Mouse (Mus musculus): ENCODE measurements around the gene Gmpr. TPM values are rescaled to one million over a fixed set of nuclear protein-coding genes. Genes with fewer than 3 reads are reported as not detected.
"Not testable (repeated sequence)": the region's sequence is repeated elsewhere in the genome, so short reads cannot be mapped to it uniquely, and the experiment has no call there.

The Gmpr gene
- polyA plus RNA-seq, 1 experiment from 2014 or later, result 39.3 TPM

DNA sequence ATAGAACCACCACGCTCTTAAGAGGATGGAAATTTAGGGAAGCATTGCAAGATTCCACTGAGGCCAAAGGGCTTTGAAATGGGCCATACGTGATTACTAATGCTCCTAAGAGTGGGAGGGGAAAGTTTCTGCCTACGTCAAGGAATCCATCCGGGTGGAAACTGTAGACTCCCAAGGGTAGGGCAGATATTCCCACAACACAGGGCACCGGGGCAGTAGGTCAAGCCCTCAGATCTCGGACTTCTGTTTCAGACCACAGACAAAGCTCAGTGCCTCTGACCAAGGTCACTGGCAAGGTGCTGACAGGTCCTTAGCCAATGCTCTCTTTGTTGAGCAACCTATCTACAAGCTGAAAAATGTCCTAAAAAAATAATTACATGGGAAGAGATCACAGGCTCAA is 27.3 kb upstream of the Gmpr start:
- H3K4me1 ChIP-seq, result no peaks in the 10 kb centered on the region
- H3K27me3 ChIP-seq, result no peaks in the 10 kb centered on the region
- no peak overlapping the region for H3K9ac ChIP-seq
- ATAC-seq (ENCODE audit: insufficient number of reproducible peaks, low FRiP score, low TSS enrichment, low read depth), result no peak
- no peaks in the 10 kb centered on the region for H3K9me3 ChIP-seq (replicated peaks)
- H3K4me3 ChIP-seq (replicated peaks), result no peak overlapping the region
- no peak overlapping the region for H3K4me2 ChIP-seq (replicated peaks)
- 59% methylated on average over 6 of the region's 6 CpGs for WGBS
- no peaks in the 10 kb centered on the region for H3K36me3 ChIP-seq
- no peak overlapping the region for H3K27ac ChIP-seq (replicated peaks)

DNA sequence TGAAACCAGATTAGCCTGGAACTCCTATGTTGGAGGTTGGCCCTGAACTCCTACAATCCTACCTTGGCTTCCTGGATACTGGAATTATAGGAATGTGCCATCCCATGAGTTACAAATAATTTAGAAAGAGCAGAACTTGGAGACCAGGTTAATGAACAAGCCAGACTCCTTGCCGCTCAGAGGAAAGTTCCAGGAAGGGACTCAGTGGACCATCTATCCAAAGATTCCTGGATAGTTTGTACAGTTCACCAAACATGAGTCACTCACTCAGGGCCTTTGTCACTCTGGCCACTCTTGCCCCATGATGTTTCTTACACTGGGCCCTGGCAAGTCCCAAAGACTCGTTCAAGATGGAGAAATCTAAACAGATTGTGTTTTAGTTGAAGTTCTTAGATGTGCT is 24.0 kb upstream of the Gmpr start:
- H3K27ac ChIP-seq (replicated peaks), result no peak overlapping the region
- 93% methylated on average over 2 of the region's 2 CpGs for WGBS
- no peak for ATAC-seq (ENCODE audit: insufficient number of reproducible peaks, low FRiP score, low TSS enrichment, low read depth)
- H3K36me3 ChIP-seq, result no peaks in the 10 kb centered on the region
- no peaks in the 10 kb centered on the region for H3K4me1 ChIP-seq
- no peaks in the 10 kb centered on the region for H3K27me3 ChIP-seq
- H3K9me3 ChIP-seq (replicated peaks), result no peaks in the 10 kb centered on the region
- no peak overlapping the region for H3K9ac ChIP-seq
- H3K4me2 ChIP-seq (replicated peaks), result no peak overlapping the region
- H3K4me3 ChIP-seq (replicated peaks), result no peak overlapping the region

DNA sequence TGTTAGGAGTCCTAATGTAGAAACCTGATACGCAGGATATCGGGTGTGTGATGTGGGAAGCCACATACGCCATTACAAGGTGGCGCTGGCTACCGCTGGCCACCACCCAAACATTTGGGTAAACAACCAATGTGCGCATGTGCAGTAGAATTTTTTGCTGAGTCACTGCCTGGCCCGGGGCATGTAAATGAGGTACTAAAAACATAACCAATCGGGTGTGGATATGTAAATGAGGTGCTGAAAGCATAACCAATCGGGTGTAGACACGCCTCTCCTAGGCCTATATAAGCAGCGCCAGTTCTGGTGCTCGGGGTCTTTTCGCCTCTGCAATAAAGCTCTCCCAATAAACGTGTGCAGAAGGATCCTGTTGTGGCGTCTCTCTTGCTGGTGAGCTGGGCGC is 23.3 kb upstream of the Gmpr start:
- H3K27me3 ChIP-seq; H3K9ac ChIP-seq; H3K4me2 ChIP-seq (replicated peaks); H3K36me3 ChIP-seq; ATAC-seq (ENCODE audit: insufficient number of reproducible peaks, low FRiP score, low TSS enrichment, low read depth); H3K9me3 ChIP-seq (replicated peaks); H3K27ac ChIP-seq (replicated peaks); H3K4me3 ChIP-seq (replicated peaks); H3K4me1 ChIP-seq: not testable (repeated sequence)
- WGBS, result 94% methylated on average over 16 of the region's 16 CpGs

DNA sequence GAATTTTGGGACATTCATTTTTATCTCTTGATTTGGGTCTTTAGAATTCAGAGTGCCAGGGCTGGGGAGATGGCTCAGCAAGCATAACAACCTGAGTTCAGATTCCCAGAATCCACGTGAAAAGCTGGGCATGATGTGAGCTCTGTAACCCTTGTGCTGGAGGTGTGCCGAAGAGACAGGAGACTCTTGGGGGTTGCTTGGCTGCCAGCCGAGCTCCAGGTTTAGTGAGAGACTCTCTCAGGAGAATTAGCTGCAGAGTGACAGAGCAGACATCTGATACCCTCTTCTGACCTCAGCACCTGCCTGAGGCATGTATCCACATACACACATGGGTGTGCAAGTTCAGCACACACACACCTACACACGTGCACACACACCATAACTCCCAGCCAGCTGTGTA is 21.6 kb upstream of the Gmpr start:
- Histone ChIP-seq H3K9me3 (replicated peaks) (no peaks in the 10 kb centered on the region), H3K9ac (no peak overlapping the region), H3K4me2 (replicated peaks) (no peak overlapping the region), H3K27me3 (no peaks in the 10 kb centered on the region), H3K4me1 (no peaks in the 10 kb centered on the region), H3K4me3 (replicated peaks) (no peak overlapping the region), H3K27ac (replicated peaks) (no peak overlapping the region), H3K36me3 (no peaks in the 10 kb centered on the region)
- 0 out of 2 replicates have a peak, but pooled peaks have one; percentile 15 for ATAC-seq (ENCODE audit: insufficient number of reproducible peaks, low FRiP score, low TSS enrichment, low read depth)
- WGBS, result 47% methylated on average over 4 of the region's 4 CpGs

DNA sequence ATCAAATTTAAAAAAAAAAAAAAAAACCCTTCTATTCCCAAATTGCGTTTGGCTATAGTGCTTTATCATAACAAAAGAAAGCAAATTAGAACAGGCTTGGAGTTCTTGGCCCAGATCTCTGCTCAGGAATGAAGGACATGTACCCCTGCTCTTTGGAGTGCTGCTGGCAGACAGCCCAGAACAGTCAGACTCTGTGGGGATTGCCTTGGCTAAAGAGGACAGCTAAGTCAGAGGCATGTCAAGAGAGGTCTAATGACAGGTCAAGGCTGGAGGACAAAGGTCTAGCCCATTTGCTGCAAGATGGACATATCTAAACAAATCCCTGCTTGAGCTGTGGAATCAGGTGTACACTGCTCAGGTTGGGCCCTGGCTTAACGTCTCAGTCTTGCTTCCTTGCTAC is 20.6 kb upstream of the Gmpr start:
- no peaks in the 10 kb centered on the region for H3K4me1 ChIP-seq
- no peak for ATAC-seq (ENCODE audit: insufficient number of reproducible peaks, low FRiP score, low TSS enrichment, low read depth)
- H3K4me2 ChIP-seq (replicated peaks), result no peak overlapping the region
- H3K9ac ChIP-seq, result no peak overlapping the region
- WGBS, result 47% methylated on average over 2 of the region's 2 CpGs
- no peaks in the 10 kb centered on the region for H3K36me3 ChIP-seq
- H3K27ac ChIP-seq (replicated peaks), result no peak overlapping the region
- H3K4me3 ChIP-seq (replicated peaks), result no peak overlapping the region
- no peaks in the 10 kb centered on the region for H3K27me3 ChIP-seq
- no peaks in the 10 kb centered on the region for H3K9me3 ChIP-seq (replicated peaks)

DNA sequence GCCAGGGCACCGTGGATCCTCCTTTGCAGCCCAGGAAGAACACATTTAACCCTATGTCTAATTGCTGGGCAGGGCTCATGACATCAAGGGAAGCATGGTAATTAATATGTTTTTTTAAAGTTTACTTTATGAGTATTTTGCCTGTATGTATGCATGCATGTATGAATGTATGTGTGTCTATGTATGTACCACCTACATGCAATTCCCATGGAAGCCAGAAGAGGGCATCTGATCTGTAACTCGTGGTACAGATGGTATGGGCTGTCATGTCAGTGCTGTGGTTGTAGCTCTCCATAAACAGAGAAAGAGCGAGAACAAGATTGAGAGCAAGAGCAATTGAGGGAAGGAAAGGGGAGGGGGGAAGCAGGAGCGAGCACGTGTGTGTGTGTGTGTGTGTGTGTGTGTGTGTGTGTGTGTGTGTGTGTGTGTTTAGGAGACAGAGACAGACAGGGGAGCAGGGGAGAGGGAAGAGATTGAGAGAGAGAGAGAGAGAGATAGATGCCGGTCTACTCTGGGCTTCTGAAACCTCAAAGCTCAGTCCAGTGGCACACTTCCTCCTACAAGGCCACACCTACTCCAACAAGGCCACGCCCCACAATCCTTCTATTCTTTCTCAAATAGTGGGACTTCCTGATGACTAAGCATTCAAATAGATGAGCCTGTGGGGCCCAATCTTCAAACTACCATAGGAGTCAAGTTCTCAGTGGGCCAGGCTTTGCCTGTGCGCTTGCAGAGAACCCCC is 15.1 kb upstream of the Gmpr start:
- Histone ChIP-seq H3K27ac (replicated peaks) (no peak overlapping the region), H3K4me1 (no peaks in the 10 kb centered on the region), H3K36me3 (no peaks in the 10 kb centered on the region), H3K9me3 (replicated peaks) (no peaks in the 10 kb centered on the region), H3K27me3 (no peaks in the 10 kb centered on the region), H3K4me3 (replicated peaks) (no peak overlapping the region), H3K9ac (no peak overlapping the region), H3K4me2 (replicated peaks) (no peak overlapping the region)
- no peak for ATAC-seq (ENCODE audit: insufficient number of reproducible peaks, low FRiP score, low TSS enrichment, low read depth)
- WGBS, result 79% methylated on average over 8 of the region's 8 CpGs

DNA sequence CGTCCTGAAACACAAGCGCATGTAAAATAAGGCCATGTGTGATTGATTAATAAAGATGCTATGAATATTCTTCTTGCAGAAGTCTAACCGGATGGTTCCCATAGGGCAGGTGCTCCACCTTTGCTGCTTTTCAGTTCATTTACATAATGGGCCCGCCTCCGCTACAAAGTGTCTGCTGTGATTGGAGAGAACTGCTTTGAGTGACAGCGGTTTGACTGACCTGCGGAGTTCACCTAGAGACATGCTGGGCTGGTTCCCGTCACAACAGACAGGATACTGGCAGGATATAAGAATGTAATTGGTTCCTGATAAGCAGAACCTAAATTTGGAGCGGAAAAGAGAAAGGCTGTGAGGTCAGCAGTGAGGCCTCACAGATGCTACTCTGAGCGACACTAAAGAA is 13.4 kb upstream of the Gmpr start:
- H3K4me3 ChIP-seq (replicated peaks), result no peak overlapping the region
- no peak overlapping the region for H3K27ac ChIP-seq (replicated peaks)
- no peaks in the 10 kb centered on the region for H3K4me1 ChIP-seq
- H3K9me3 ChIP-seq (replicated peaks), result no peaks in the 10 kb centered on the region
- H3K4me2 ChIP-seq (replicated peaks), result no peak overlapping the region
- ATAC-seq (ENCODE audit: insufficient number of reproducible peaks, low FRiP score, low TSS enrichment, low read depth), result no peak
- no peaks in the 10 kb centered on the region for H3K27me3 ChIP-seq
- 41% methylated on average over 10 of the region's 10 CpGs for WGBS
- H3K9ac ChIP-seq, result no peak overlapping the region
- no peaks in the 10 kb centered on the region for H3K36me3 ChIP-seq

DNA sequence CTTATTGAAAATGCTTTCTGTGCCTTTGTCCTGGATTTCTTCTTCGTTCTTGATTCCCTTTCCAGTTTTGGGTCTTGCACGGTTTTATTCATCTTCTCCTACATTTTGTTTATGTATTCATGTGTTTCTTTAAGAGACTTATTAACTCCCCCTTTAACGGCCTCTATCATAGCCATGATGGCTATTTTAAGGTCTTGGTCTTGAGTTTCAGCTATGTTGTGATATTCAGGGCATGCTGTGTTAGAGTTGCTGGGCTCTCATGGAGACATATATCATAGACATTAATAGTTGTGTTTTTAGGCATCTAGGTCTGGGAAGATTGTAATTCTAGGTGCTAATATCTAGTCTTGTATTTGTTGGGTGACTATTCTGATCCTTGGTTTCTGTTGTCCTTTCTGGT is 8.6 kb upstream of the Gmpr start:
- H3K4me3 ChIP-seq (replicated peaks), result no peak overlapping the region
- no peak for ATAC-seq (ENCODE audit: insufficient number of reproducible peaks, low FRiP score, low TSS enrichment, low read depth)
- H3K36me3 ChIP-seq, result no peaks in the 10 kb centered on the region
- WGBS, result 80% methylated on average over 3 of the region's 3 CpGs
- H3K4me2 ChIP-seq (replicated peaks), result no peak overlapping the region
- H3K27me3 ChIP-seq, result no peaks in the 10 kb centered on the region
- no peak overlapping the region for H3K9ac ChIP-seq
- no peaks in the 10 kb centered on the region for H3K4me1 ChIP-seq
- no peaks in the 10 kb centered on the region for H3K9me3 ChIP-seq (replicated peaks)
- H3K27ac ChIP-seq (replicated peaks), result no peak overlapping the region

DNA sequence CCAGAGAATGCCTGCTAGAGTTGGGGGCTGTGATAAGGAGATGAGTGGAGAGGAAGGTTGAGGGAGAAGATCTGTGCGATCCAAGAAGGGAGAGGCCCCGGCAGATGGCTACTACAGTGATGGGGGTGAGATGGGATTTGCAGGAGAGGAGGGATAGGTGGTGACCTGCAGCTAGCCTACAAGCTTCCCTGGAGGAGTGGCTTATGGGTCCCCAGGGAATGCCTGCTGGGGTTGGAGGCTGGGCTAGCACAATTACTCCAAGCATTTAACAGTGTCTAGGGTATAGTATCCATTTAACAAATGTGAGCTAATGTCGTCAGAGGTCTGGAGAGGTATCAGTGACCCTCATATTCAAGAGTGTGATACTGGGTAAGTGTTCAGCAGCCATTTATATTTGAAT is 7.9 kb upstream of the Gmpr start:
- H3K4me3 ChIP-seq (replicated peaks), result no peak overlapping the region
- H3K27ac ChIP-seq (replicated peaks), result no peak overlapping the region
- no peak overlapping the region for H3K9ac ChIP-seq
- no peaks in the 10 kb centered on the region for H3K9me3 ChIP-seq (replicated peaks)
- no peak overlapping the region for H3K4me2 ChIP-seq (replicated peaks)
- no peaks in the 10 kb centered on the region for H3K36me3 ChIP-seq
- ATAC-seq (ENCODE audit: insufficient number of reproducible peaks, low FRiP score, low TSS enrichment, low read depth), result no peak
- H3K27me3 ChIP-seq, result no peaks in the 10 kb centered on the region
- no peaks in the 10 kb centered on the region for H3K4me1 ChIP-seq
- 92% methylated on average over 3 of the region's 3 CpGs for WGBS

DNA sequence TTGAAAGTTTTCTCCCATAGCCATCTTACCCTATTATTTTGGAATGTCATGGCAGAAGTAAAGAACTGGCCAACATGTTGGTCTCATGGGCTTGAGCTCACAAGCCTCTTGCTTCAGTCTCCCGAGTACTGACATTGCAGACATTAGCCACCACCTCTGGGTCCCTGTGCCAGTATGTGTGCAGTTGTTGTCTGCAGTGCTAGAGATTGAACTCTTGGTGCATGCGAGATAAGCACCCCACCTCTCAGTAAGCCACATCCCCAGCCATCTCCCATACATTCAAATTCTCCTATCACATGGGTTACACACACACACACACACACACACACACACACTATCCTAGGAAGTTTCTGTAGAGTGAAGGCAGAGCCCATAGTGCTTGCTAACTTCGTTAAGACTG is 7.3 kb upstream of the Gmpr start:
- ATAC-seq (ENCODE audit: insufficient number of reproducible peaks, low FRiP score, low TSS enrichment, low read depth), result no peak
- no peaks in the 10 kb centered on the region for H3K36me3 ChIP-seq
- H3K4me3 ChIP-seq (replicated peaks), result no peak overlapping the region
- no peak overlapping the region for H3K4me2 ChIP-seq (replicated peaks)
- H3K27ac ChIP-seq (replicated peaks), result no peak overlapping the region
- H3K4me1 ChIP-seq, result no peaks in the 10 kb centered on the region
- no peaks in the 10 kb centered on the region for H3K9me3 ChIP-seq (replicated peaks)
- WGBS, result 86% methylated on average over 3 of the region's 3 CpGs
- H3K9ac ChIP-seq, result no peak overlapping the region
- H3K27me3 ChIP-seq, result no peaks in the 10 kb centered on the region

DNA sequence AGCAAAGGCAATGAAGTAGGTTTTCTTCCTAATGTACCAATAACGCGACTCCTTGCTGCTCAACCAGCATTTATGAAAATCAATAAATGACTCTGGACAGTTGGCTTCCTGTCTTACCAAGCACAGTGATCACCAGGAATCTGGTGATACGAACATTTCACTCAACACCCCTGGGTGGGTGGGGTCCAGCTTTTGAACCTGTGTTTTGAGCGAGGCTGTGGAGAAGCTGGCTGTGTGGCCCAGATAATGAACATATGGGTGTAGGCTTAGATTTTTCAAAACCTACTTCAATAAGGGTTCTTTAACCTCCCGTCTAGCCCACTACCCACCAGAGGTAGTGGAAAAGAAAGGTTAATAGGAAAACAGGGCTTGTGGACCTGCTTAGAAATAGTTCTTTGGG is 4.5 kb upstream of the Gmpr start:
- no peaks in the 10 kb centered on the region for H3K4me1 ChIP-seq
- no peak overlapping the region for H3K4me2 ChIP-seq (replicated peaks)
- 82% methylated on average over 5 of the region's 5 CpGs for WGBS
- ATAC-seq (ENCODE audit: insufficient number of reproducible peaks, low FRiP score, low TSS enrichment, low read depth), result no peak
- H3K9me3 ChIP-seq (replicated peaks), result no peaks in the 10 kb centered on the region
- H3K27ac ChIP-seq (replicated peaks), result no peak overlapping the region
- H3K4me3 ChIP-seq (replicated peaks), result no peak overlapping the region
- no peaks in the 10 kb centered on the region for H3K36me3 ChIP-seq
- H3K27me3 ChIP-seq, result no peaks in the 10 kb centered on the region
- H3K9ac ChIP-seq, result no peak overlapping the region

DNA sequence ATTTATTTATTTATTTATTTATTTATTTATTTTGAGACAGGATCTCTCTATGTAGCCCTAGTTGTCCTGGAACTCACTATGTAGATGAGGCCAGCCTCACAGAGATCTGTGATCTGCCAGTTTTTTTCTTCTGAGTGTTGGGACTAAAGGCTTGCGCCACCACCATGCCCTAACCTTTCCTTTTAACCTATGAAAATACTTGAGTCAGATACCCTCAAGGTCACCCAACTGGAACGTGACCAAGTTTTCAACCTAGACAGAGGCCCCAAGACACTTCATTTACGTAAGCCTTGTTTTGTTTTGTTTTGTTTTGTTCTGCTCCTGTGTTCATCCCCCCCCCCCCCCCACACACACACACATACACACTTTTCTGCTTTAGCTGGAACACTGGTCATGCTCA is 1.7 kb upstream of the Gmpr start:
- no peak overlapping the region for H3K4me2 ChIP-seq (replicated peaks)
- no peaks in the 10 kb centered on the region for H3K9me3 ChIP-seq (replicated peaks)
- no peaks in the 10 kb centered on the region for H3K27me3 ChIP-seq
- H3K9ac ChIP-seq, result no peak overlapping the region
- peaks cover 10% of the 10 kb centered on the region for H3K4me1 ChIP-seq
- WGBS, result 92% methylated on average over 3 of the region's 3 CpGs
- ATAC-seq (ENCODE audit: insufficient number of reproducible peaks, low FRiP score, low TSS enrichment, low read depth), result no peak
- no peak overlapping the region for H3K4me3 ChIP-seq (replicated peaks)
- H3K27ac ChIP-seq (replicated peaks), result no peak overlapping the region
- H3K36me3 ChIP-seq, result no peaks in the 10 kb centered on the region

Data from embryonic facial prominence, embryonic 15.5 days (tissue).